Mouse (Mus musculus) cerebellum, postnatal 4 days (tissue): ENCODE results near the gene Trim6.
"Not testable (repeated sequence)": the region's sequence is repeated elsewhere in the genome, so short reads cannot be mapped to it uniquely, and the experiment has no call there.

ENCODE experiments used
- DNase-seq, 2 experiments: peaks; one replicate each; pipeline ENCODE4 v3.0.0; 2022; ENCODE audit warnings: low spot score in 2 of 2, mixed read lengths in 1 of 2

Trim6 gene

DNA sequence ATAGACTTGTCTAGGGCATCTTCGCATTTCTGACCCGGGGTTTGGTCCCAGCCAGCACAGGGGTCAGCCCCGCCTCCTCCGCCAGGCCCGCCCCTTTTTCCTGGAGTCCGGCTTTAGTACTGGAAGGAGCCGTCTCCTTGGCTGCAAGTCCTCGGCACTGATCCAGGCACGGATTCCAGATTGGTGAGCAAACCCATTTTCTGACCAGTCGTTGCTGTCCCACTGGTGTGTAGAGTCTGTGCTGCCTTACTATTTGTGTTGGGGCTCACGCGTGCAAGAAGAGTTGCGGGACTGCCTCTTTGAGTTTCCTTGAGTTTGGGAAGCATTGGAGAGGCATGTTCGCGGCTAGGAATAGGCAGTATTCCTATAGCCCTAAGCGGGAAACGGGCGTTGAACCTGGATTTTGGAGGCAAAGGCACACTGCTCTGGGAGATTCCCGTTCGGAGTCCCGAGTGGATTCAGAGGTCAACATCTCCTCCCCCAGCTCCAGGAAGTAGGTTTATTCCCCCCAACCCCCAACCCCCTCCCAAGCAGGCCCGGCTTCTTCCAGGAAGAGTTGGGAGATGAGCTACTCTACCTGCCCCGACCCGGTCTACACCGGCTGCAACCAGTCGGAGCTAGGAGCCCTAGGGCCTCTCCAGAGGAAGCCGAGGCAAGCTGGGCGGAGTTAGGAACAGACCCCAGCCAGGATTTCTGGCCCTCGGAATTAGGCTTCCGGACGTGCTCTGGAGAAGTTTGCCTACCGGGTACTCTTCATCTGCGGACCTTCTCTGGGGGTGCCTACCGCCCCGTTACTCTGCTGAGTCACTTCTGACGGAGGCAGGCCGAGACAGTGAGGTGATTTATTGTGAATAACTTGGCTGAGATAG, at the start of gene Trim6:
Gene Trim6, plus strand, starts transcription at position 93 of the 869 bp plus-strand sequence.
- DNase-seq = peak in 1 of 2 experiments; percentile 25

DNA sequence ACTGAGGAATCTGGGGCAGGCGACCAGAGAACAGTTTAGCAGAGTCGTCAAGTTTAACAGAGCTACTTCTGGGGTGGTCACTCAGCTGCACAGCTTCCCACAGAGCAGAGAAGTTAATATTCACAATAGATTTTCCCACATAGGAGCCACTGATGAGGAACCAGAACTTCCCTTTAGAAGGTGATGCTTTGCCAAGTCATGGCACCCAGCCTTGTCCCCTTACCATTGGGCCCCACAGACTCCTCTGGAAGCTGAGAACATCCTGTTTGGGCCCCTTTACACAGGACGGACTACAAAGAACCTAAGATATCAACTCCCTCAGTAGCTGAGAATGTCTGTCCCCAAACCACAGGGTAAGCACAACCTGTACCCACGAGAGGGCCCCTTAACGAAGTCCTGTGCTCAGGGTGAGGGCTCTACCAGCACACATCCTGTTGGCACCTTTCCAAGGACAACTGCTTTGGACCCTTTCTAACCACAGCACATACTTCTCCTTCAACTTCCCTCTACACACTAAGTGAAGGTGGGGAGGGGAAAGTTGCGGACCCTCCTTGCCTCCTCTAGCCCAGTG, 48.9 kb upstream of the Trim6 start:
- no peak for DNase-seq

DNA sequence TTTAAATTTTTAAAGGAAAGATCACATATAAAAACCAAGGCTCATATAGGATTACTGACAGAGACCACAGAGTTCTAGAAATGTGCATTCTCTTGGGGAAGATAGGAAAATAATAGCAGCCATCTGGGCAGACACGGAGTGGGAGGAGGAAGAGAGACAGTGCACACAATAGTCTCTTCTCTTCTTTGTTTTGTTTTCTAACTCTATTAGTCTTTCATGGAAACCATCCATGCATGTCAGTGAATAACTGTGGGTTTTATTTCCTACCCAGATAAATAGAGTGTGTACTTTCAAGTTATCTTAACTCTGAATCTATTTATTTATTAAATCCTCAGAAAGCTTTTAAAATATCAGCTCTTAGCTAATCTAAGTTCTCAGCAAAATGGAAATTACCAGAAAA, 43.5 kb upstream of the Trim6 start:
- no peak for DNase-seq

DNA sequence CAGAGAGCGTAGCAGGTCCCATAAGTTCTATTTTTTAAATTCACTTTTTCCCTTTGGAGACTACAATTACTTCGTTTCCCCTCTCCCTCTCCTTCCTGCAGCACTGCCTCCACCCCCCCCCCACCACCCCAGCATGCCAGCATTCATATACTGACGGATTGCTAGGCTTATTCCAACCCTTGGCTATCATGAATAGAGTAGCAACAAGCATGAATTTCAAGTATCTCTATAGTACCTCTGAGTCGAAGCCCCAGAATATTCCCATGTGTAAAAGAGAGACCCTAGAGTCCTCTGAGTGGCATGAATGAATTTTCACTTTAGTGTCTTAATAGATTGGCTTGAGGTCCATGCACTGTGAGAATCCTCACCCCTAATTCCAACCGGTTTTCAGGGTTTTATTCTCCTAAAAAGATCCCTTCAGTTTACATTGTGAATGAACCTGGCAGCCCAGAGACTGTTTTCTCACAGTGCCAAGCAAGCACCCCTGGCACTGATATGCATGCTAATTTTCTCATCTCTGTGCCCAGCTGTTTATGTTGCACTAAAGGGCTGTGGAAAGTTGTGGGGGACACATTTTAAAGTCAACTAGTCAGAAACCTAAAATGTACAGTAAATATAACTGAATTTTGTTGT, 40.1 kb upstream of the Trim6 start:
- no peak for DNase-seq

DNA sequence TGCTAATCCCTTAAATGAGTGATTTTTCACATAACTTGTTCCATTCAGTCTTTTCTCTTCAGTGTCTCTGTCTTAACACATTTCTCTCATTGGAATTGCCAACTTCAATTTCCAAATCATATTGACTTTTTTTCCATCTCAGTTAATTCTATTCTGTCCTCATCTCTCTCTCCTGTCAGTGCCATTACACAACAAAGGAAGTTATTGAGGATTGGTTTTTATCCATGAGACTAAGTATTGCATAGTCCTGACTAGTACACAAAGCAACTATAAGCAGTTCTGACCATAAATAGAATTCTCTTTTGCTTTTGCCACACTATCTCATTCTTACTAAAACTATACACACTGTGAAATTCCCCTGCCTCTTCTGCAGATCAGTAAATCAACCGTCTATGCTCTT, 39.5 kb upstream of the Trim6 start:
- DNase-seq = no peak

DNA sequence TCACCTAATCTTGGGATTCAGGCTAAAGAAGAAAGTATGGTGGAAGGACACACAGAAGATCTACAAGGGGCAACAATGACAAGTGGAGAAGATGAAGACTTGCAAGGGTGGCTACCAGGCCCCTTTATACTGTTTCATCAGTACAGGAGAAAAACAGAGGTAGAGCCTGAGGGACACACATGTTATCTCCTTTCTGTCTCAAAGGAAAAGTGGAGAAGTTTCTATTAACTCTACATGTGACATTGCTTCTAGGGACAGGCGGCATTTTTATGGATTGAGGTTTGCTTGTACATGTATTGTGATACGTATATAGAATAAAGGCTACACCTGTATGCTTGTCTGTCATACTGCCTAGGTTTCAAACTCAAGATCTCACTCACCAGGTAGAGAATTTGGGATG, 35.3 kb upstream of the Trim6 start, which contains the start of gene Olfr648:
Gene Olfr648, minus strand, starts transcription at position 101 of the 400 bp plus-strand sequence.
- no peak for DNase-seq

DNA sequence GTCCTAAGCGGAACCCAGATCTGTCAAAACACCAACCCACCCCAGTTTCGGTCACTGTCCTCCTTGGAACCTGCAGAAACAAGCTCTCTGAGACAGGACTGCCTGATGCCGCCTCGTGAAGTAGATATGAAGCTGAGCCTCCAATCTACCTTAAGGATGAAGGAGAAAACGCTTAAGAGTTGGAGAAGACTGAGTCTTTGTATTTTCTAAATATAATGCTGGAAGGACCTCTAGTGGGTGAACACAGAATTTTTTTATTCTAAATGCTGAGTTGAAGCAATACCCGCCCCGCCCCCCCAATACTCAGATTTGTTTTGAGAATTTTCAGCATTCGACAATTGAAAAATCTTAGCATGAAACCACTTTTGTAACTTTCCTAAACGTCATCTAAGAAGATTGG, 27.3 kb upstream of the Trim6 start:
- DNase-seq = no peak

DNA sequence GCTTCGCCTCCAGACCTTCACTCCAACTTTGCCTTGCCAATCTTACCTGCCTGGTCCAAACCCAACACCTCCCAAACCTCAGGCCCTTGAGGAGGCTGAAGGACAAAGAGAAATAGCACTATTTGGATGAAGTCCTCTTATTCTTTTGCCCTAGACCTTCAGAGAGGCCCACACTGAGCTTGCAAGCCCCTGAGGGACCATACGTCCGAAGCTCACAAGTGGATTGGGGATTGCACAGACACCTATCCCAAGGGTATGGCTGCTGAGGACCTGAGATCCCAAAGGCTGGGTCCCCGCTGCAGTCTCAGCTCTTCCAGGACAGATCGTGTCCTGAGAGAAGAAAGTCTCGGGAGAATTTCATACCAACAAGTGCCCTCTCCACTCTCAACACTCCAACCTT, 22.7 kb upstream of the Trim6 start, which contains the start of gene Olfr649:
Gene Olfr649, minus strand, starts transcription at position 101 of the 400 bp plus-strand sequence.
- no peak for DNase-seq

DNA sequence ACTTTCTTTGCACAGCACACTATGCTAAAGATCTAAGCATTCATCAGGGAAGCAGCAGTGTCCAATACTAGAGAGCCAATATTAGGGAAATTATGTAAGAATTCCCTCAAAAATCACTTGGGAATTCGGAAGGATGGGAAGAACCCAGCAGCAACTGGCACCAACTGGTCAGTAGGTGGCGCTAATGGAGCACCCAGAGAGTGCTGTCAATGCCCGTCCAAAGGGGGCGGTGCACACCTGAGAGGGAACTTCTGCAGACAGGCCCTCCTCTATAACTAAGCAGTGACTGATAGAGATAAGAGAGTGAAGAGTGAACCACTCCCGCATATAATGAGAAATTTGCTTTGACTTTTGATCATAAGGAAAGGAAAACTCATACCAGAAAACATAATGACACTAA, 18.8 kb upstream of the Trim6 start:
- peak in 1 of 2 experiments; percentile 25 for DNase-seq

DNA sequence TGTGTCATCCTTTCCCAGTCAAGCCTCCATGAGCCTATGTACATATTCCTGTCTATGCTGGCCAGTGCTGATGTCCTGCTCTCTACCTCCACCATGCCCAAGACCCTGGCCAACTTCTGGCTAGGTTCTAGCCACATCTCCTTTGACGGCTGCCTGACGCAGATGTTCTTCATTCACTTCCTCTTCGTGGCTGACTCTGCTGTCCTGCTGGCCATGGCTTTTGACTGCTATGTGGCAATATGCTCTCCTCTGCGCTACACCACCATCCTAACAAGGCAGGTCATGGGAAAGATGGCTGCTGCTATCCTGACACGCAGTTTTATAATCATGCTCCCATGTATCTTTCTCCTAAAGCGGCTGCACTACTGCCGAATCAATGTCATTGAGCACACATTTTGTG, 12.4 kb upstream of the Trim6 start:
- DNase-seq = no peak

DNA sequence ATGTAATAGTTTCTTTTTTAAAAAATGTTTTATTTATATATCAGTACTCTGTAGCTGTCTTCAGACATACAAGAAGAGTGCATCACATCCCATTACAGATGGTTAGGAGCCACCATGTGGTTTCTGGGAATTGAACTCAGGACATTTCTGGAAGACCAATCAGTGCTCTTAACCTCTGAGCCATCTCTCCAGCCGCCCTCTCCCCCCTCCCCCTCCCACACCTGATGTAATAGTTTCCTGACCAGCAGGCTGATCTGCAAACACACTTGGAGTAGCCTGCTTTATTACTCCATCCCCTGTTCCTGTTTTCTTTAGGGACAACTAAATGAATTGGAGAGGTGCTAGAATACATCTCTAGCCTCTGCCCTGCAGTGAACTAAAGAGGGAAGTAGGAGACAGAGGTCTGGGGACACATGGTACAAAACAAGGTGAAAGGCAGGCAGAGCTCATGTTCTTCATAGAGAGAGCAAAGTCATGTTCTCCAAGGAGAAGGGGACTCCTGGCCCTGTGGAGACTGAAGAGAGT, 2.5 kb upstream of the Trim6 start:
- DNase-seq = no peak

DNA sequence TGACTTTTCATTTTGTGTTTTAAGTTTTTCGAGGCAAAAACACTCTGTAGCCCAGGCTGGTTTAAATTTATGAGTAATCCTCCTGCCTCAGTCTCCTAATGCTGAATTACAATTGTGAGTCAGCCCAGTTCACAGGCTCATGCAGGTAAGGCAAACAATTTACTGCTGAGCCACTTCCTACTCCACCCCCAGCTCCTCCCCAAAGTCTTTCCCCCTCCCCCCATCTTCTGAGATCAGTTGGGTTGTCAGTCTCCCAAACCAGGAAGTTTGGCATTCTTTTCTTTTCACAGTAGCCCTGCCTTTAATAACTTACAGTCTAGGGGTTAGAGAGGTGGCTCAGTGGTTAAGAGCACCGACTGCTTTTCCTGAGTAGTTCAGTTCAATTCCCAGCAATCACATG, 712 bp upstream of the Trim6 start:
- DNase-seq = no peak

DNA sequence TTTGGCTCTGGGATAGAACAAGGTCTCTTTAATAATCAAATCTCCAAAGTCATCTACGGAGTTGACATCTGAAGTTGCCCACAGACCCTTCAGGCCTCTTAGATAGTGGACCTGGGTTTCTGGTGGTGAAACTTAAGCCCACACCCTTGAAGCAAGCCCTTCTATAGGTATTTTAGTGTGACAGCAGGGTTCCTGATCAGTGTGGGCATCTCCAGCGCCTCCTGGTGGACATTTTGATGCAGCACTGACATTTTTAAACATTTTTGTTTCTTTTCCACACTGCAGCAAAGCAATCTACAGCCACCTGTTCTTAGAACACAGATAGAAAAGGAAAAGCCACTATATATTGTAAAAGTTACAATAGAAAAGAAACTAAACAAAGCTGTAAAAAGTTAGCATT, 12.6 kb downstream of the Trim6 start:
- no peak for DNase-seq

DNA sequence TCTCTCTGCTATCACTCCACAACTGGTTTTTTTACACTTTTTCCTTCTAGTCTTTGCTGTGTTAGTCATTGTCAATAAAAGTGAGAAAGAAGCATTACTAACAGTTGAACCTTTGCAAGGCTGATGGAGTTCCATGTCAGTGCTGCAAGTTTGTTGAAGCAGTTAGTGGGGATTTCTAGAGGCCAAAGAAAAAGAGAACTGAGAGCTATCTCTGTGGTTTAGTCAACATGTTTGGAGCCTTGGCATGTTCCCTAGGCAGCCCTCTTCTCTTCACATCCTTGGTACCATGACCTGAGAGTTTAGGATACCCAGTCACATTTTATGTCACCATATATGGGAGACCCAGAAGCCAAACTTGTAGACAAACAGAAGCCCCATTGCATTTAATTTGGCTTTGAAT, 22.3 kb downstream of the Trim6 start:
- no peak for DNase-seq

DNA sequence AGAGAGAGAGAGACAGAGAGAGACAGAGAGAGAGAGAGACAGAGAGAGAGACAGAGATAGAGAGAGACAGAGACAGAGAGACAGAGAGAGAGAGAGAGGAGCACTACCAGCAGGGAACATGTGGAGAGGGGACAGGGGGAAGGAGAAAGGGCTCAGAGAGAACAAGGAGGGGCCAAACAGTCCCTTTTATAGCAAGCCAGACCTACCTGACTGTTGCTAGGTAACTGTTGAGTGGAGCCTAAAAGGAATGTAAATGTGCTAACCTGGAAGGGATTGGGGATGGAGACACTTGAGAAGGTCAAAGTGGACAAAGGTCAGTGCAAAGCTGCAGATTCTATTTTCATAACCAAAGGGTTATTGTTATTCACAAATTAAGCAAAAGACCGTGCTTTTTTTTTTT, 25.0 kb downstream of the Trim6 start:
- no peak for DNase-seq

DNA sequence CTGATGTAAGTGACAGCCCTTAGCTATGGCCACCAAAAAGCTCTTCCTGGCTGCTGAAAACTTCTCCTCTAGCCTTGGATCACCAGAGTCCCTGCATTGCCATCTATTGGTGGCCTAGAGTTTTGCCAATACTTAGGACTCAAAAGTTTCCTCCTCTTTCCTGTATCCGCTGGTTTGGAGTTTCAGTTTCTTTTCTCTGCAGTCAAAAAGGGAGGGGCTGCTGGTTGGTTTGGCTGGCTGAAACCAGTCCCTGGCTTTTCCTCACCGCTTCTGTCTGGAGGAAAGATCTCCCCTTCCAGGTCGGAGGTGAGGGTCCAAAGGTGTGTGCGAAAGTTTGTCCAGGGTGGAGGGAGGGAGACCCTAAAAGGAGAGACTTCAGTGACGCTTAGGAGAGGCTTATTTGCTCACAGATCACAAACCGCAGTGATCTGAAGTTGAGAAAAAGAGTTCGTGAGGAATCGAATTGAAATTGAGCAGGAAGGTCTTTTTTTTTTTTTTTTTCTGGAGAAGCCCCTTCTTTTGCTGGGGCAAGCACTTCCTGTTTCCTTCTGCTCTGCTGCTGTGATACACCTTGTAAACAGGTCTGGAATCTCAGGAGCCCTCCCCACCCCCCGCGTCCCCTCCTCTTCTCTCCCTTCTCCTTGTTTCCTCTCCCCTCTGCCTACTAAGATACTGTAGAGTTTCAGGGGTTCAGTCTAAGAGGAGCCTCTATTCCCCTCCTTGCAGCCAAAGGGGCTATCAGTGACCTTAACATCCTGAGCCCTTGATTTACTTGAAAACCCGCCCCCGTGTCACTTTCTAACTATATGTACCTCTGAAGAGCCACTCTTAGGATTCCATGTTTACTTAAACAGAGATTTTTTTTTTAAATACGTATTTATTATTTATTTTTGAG, 25.9 kb downstream of the Trim6 start, which contains the start of gene Trim34a:
Gene Trim34a, plus strand, starts transcription at position 171 of the 895 bp plus-strand sequence.
- DNase-seq = peak in 1 of 2 experiments; percentile 5

DNA sequence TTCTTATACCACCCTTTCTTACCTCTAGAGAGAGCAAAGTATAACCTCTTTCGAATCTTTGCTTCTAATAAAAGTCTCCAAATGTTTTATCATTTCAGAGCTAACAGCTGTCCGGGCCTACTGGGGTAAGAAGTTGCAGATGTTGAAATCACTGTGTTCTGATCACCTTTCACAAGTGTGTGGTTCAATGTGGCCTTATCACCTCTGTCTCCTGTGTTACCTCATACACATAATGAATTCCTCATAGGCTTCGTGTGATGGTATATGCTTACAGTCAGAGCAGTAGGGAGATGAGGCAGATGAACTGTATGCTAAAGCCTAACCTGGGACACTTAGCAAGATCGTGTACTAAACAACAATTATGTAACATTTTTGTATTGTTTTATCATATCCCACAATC, 41.8 kb downstream of the Trim6 start:
- DNase-seq = not testable (repeated sequence)

DNA sequence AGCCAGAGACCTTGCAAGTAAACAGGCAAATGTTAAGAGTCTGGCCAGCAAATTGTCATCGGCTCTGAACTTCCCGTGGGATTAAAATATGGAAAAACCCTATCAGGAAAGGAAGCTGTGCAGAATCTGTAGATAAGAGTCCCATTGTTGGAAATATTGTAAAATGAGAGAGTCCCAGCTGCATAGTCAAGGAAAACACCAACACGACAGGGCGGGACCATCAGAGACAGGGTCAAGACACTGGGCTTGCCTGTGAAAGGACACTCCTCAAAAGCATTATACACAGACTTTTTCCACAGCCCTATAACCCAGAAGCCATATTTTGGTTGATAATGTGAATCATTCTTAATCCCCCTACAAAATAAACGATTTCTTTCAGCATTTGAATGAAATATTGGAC, 46.7 kb downstream of the Trim6 start:
- DNase-seq = not testable (repeated sequence)

DNA sequence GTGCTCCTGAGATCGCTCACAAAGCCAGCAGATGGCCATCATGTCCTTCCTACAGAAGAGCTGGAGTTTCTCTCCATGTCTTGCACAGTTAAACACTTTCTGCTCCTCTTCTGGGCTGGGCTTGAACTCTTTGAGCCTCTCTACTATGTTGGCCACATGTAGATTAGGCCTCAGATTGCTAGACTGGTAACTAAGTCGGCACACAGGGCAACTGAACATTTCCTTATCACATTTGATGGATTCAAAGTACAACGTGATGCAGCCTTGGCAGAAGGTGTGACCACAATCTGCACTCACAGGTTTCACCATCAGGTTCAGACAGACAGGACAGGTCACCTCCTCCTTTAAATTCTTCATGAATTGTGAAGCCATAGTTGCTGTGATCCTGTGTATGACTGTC, 60.8 kb downstream of the Trim6 start:
- DNase-seq = not testable (repeated sequence)
